Mouse (Mus musculus) E14TG2a.4 (cell line): Measurements from ENCODE around the gene Ninj1.

Experiments used
- CTCF ChIP-seq: conservative IDR thresholded peaks from 2 replicates; pipeline ENCODE4 v1.5.1; 2014; ENCODE audit warnings: low read length
- POU5F1 ChIP-seq: IDR thresholded peaks from 2 replicates; pipeline ENCODE4 v1.6.1; 2014; ENCODE audit warnings: low read length, borderline replicate concordance

GRCm38 (mm10) chr13:49190876-49191672, 3.8 kb downstream of the Ninj1 start:
- no peak for TF ChIP-seq CTCF
- TF ChIP-seq POU5F1 = no peak
